Mouse (Mus musculus) heart, adult 18-20 months (tissue): ENCODE measurements at regions not wholly inside any gene's neighbourhood (a gene's known extent, or its start where the extent isn't known, plus 50 kb on each side); places are given as distances from the start of the nearest gene placed in this dataset.
A peak's percentile ranks its signal among the peaks of the same experiment; 100 is the strongest.
"Not testable (repeated sequence)": the region's sequence is repeated elsewhere in the genome, so short reads cannot be mapped to it uniquely, and the experiment has no call there.

Experiments used
- DNase-seq, 2 experiments: peaks; one replicate each; pipeline ENCODE4 v3.0.0; 2021 to 2022; ENCODE audit warnings: mixed read lengths in 1 of 2

- DNase-seq = peak in 1 of 2 experiments; percentile 39
Measured at GRCm38 (mm10) chr16:76510861-76511260, 137.2 kb upstream of the Nrip1 start.

GRCm38 (mm10) chr16:76509109-76509650, 135.6 kb upstream of the Nrip1 start:
- no peak for DNase-seq

GRCm38 (mm10) chr16:76507191-76507746, 133.6 kb upstream of the Nrip1 start:
- no peak for DNase-seq

- DNase-seq = no peak
Measured at GRCm38 (mm10) chr16:76506240-76506639, 132.6 kb upstream of the Nrip1 start.

- DNase-seq = no peak
Measured at GRCm38 (mm10) chr16:76499686-76500400, 126.2 kb upstream of the Nrip1 start.

GRCm38 (mm10) chr16:76498233-76498632, 124.6 kb upstream of the Nrip1 start:
- DNase-seq = no peak

- DNase-seq = no peak
Measured at GRCm38 (mm10) chr16:76497041-76497808, 123.6 kb upstream of the Nrip1 start.

- no peak for DNase-seq
Measured at GRCm38 (mm10) chr16:76483419-76483818, 109.8 kb upstream of the Nrip1 start.

GRCm38 (mm10) chr16:76481966-76482365, 108.3 kb upstream of the Nrip1 start:
- DNase-seq = no peak

GRCm38 (mm10) chr16:76477474-76477873, 103.8 kb upstream of the Nrip1 start:
- DNase-seq = no peak

- no peak for DNase-seq
Measured at GRCm38 (mm10) chr16:76474481-76474880, 100.9 kb upstream of the Nrip1 start.

GRCm38 (mm10) chr16:76472386-76472785, 98.8 kb upstream of the Nrip1 start:
- no peak for DNase-seq

GRCm38 (mm10) chr16:76471081-76471480, 97.5 kb upstream of the Nrip1 start:
- DNase-seq = no peak

GRCm38 (mm10) chr16:76459521-76459920, 85.9 kb upstream of the Nrip1 start:
- DNase-seq = no peak

GRCm38 (mm10) chr16:76456300-76456599, 82.6 kb upstream of the Nrip1 start:
- not testable (repeated sequence) for DNase-seq

GRCm38 (mm10) chr16:76455499-76456299, 82.1 kb upstream of the Nrip1 start:
- DNase-seq = no peak

- DNase-seq = peak; percentile 35 to 57
Measured at GRCm38 (mm10) chr16:76454741-76455465, 81.3 kb upstream of the Nrip1 start.

GRCm38 (mm10) chr16:76453457-76454200, 80.0 kb upstream of the Nrip1 start:
- peak; percentile 27 to 39 for DNase-seq

GRCm38 (mm10) chr16:76448773-76449172, 75.1 kb upstream of the Nrip1 start:
- DNase-seq = no peak

GRCm38 (mm10) chr16:76447033-76447432, 73.4 kb upstream of the Nrip1 start:
- DNase-seq = no peak

GRCm38 (mm10) chr16:76444668-76445067, 71.0 kb upstream of the Nrip1 start:
- DNase-seq = peak in 1 of 2 experiments; percentile 48
